Mouse (Mus musculus) MEL (cell line): Measurements from ENCODE around the gene Phlda3. TPM values are rescaled to one million over a fixed set of nuclear protein-coding genes. Genes with fewer than 3 reads are reported as not detected.

Experiments
- DNase-seq: peaks from one replicate; pipeline ENCODE4 v3.0.0; 2011; ENCODE audit warnings: low read depth, low spot score
- H3K27ac ChIP-seq: 2 replicates; pipeline ENCODE4 v1.5.1; 2012; ENCODE audit warnings: low read depth, mild to moderate bottlenecking, control low read depth, low read length, moderate library complexity; ENCODE audit not compliant: control insufficient read depth
- H3K27me3 ChIP-seq, 2 experiments: fragments of 150-350 bp in 1 of 2; sonication (generic) in 1 of 2; 2 replicates each; pipeline ENCODE4 v1.6.1; 2012; ENCODE audit warnings: low read length in 2 of 2, mild to moderate bottlenecking in 2 of 2, improper control_type of control experiment in 1 of 2, moderate library complexity in 1 of 2; ENCODE audit not compliant: insufficient read depth in 2 of 2, control insufficient read depth in 1 of 2
- H3K36me3 ChIP-seq, 2 experiments: 2 replicates each; pipeline ENCODE4 v1.6.1; 2012 to 2014; ENCODE audit warnings: low read length in 2 of 2, improper control_type of control experiment in 1 of 2, inconsistent platforms in 1 of 2, mild to moderate bottlenecking in 1 of 2; ENCODE audit not compliant: insufficient read depth in 2 of 2, control insufficient read depth in 1 of 2
- H3K4me1 ChIP-seq, 2 experiments: fragments of 150-350 bp in 1 of 2; sonication (generic) in 1 of 2; 2 replicates each; pipeline ENCODE4 v1.6.1; 2012; ENCODE audit warnings: low read length in 2 of 2, improper control_type of control experiment in 1 of 2, mild to moderate bottlenecking in 1 of 2; ENCODE audit not compliant: insufficient read depth in 2 of 2, control insufficient read depth in 1 of 2
- H3K4me3 ChIP-seq, 2 experiments: fragments of 150-350 bp in 1 of 2; sonication (generic) in 1 of 2; 2 replicates each; pipeline ENCODE4 v1.5.1; 2012; ENCODE audit warnings: low read depth in 2 of 2, low read length in 2 of 2, mild to moderate bottlenecking in 2 of 2, moderate library complexity in 2 of 2, control low read depth in 1 of 2, improper control_type of control experiment in 1 of 2; ENCODE audit not compliant: control insufficient read depth in 1 of 2, insufficient read depth in 1 of 2
- H3K79me2 ChIP-seq: 2 replicates; pipeline ENCODE4 v1.6.1; 2012; ENCODE audit warnings: mild to moderate bottlenecking, low read length, moderate library complexity; ENCODE audit not compliant: control insufficient read depth, poor library complexity, insufficient read depth
- H3K9ac ChIP-seq: 2 replicates; pipeline ENCODE4 v1.6.1; 2012; ENCODE audit warnings: low read depth, mild to moderate bottlenecking, control low read depth, low read length, moderate library complexity; ENCODE audit not compliant: control insufficient read depth, poor library complexity, severe bottlenecking
- H3K9me3 ChIP-seq: fragments of 150-350 bp; sonication (generic); replicated peaks from 2 replicates; pipeline ENCODE4 v1.6.1; 2012; ENCODE audit warnings: mild to moderate bottlenecking, low read length, improper control_type of control experiment, moderate library complexity; ENCODE audit not compliant: insufficient read depth
- BHLHE40 ChIP-seq: IDR thresholded peaks from 2 replicates; pipeline ENCODE4 v1.6.1; 2012; ENCODE audit warnings: low read depth, mild to moderate bottlenecking, inconsistent platforms, low read length, improper control_type of control experiment, borderline replicate concordance
- CHD1 ChIP-seq: IDR thresholded peaks from 2 replicates; pipeline ENCODE4 v1.6.1; 2012; ENCODE audit warnings: low read depth, mild to moderate bottlenecking, inconsistent platforms, low read length, improper control_type of control experiment
- GABPA ChIP-seq: IDR thresholded peaks from 2 replicates; pipeline ENCODE4 v1.6.1; 2012; ENCODE audit warnings: low read depth, mild to moderate bottlenecking, inconsistent platforms, low read length, improper control_type of control experiment, moderate library complexity
- GATA1 ChIP-seq: IDR thresholded peaks from 2 replicates; pipeline ENCODE4 v1.6.1; 2011; ENCODE audit warnings: low read depth, low read length, improper control_type of control experiment
- KAT2A ChIP-seq: conservative IDR thresholded peaks from 2 replicates; pipeline ENCODE4 v1.6.1; 2012; ENCODE audit warnings: low read depth, low read length, improper control_type of control experiment, inconsistent platforms
- MAFK ChIP-seq: IDR thresholded peaks from 2 replicates; pipeline ENCODE4 v1.6.1; 2011; ENCODE audit warnings: low read depth, mild to moderate bottlenecking, low read length, improper control_type of control experiment, borderline replicate concordance
- MEF2A ChIP-seq: IDR thresholded peaks from 2 replicates; pipeline ENCODE4 v1.6.1; 2014; ENCODE audit warnings: low read depth, mild to moderate bottlenecking, inconsistent platforms, low read length, improper control_type of control experiment; ENCODE audit not compliant: poor library complexity, insufficient replicate concordance, severe bottlenecking; ENCODE audit errors: extremely low read depth
- MXI1 ChIP-seq: IDR thresholded peaks from 2 replicates; pipeline ENCODE4 v1.6.1; 2011; ENCODE audit warnings: mild to moderate bottlenecking, low read depth, low read length, improper control_type of control experiment
- NRF1 ChIP-seq: IDR thresholded peaks from 2 replicates; pipeline ENCODE4 v1.6.1; 2014; ENCODE audit warnings: low read depth, mild to moderate bottlenecking, inconsistent platforms, low read length, improper control_type of control experiment, moderate library complexity; ENCODE audit not compliant: poor library complexity, insufficient read depth, severe bottlenecking
- POLR2A ChIP-seq, 2 experiments: IDR thresholded peaks; 2 replicates each; pipeline ENCODE4 v1.6.1; 2011 to 2012; ENCODE audit warnings: low read length in 2 of 2, mild to moderate bottlenecking in 2 of 2, control low read depth in 1 of 2, improper control_type of control experiment in 1 of 2, low read depth in 1 of 2, moderate library complexity in 1 of 2; ENCODE audit not compliant: control insufficient read depth in 1 of 2, insufficient read depth in 1 of 2, poor library complexity in 1 of 2
- POLR2AphosphoS5 ChIP-seq: IDR thresholded peaks from 2 replicates; pipeline ENCODE4 v1.6.1; 2012; ENCODE audit warnings: low read depth, borderline replicate concordance, mild to moderate bottlenecking, inconsistent platforms, low read length, moderate library complexity, mixed read lengths
- SMC3 ChIP-seq: IDR thresholded peaks from 2 replicates; pipeline ENCODE4 v1.6.1; 2011; ENCODE audit warnings: low read depth, low read length, improper control_type of control experiment
- UBTF ChIP-seq: IDR thresholded peaks from 2 replicates; pipeline ENCODE4 v1.6.1; 2012; ENCODE audit warnings: low read depth, mild to moderate bottlenecking, inconsistent platforms, low read length, improper control_type of control experiment, moderate library complexity, borderline replicate concordance; ENCODE audit not compliant: insufficient read depth
- USF2 ChIP-seq, 2 experiments: IDR thresholded peaks; 2 replicates each; pipeline ENCODE4 v1.6.1; 2011 to 2012; ENCODE audit warnings: improper control_type of control experiment in 2 of 2, low read length in 2 of 2, borderline replicate concordance in 1 of 2, inconsistent platforms in 1 of 2, low read depth in 1 of 2, mild to moderate bottlenecking in 1 of 2; ENCODE audit not compliant: insufficient read depth in 1 of 2
- ZC3H11A ChIP-seq: IDR thresholded peaks from 2 replicates; pipeline ENCODE4 v1.6.1; 2012; ENCODE audit warnings: low read depth, mild to moderate bottlenecking, inconsistent platforms, low read length, improper control_type of control experiment
- ZKSCAN1 ChIP-seq: IDR thresholded peaks from 2 replicates; pipeline ENCODE4 v1.6.1; 2012; ENCODE audit warnings: low read depth, mild to moderate bottlenecking, inconsistent platforms, low read length, improper control_type of control experiment, moderate library complexity
- ZMIZ1 ChIP-seq: IDR thresholded peaks from 2 replicates; pipeline ENCODE4 v1.6.1; 2012; ENCODE audit warnings: low read depth, mild to moderate bottlenecking, inconsistent platforms, low read length, improper control_type of control experiment, moderate library complexity
- ZNF384 ChIP-seq: IDR thresholded peaks from 2 replicates; pipeline ENCODE4 v1.6.1; 2012; ENCODE audit warnings: low read depth, mild to moderate bottlenecking, inconsistent platforms, low read length, improper control_type of control experiment
- polyA plus RNA-seq, 2 experiments: library from polyadenylated mRNA; stranded (reverse) in 1 of 2; unstranded in 1 of 2; fragments of >175 nt in 1 of 2; fragments of >200 nt in 1 of 2; gene quantifications; 2 replicates each; pipeline versions ENCODE4 v1.2.1 to v1.2.4; 2012; ENCODE audit warnings: low replicate concordance in 2 of 2, low read depth in 1 of 2; ENCODE audit not compliant: insufficient read length in 2 of 2, insufficient read depth in 1 of 2, missing spikeins in 1 of 2
- total RNA-seq: library from RNA; depleted of rRNA; stranded (reverse); fragments of 300-350 nt; gene quantifications from 2 replicates; pipeline ENCODE4 v1.2.3, GENCODE M21; 2012

Gene Phlda3
- total and polyA plus RNA-seq, 3 experiments, result 7.7 to 20.0 TPM; not detected in 1

GRCm38 (mm10) chr1:135728631-135729366, 37.1 kb upstream of the Phlda3 start (continued):
- peak; percentile 42; the same call in 1 of the 2 replicates for TF ChIP-seq GATA1
- no peak for TF ChIP-seq USF2 (IDR thresholded peaks at IDR 0.05; ENCODE audit: borderline replicate concordance in 1 of 2, insufficient read depth in 1 of 2, low read depth in 1 of 2, low read length in 2 of 2)
- no peak for TF ChIP-seq MEF2A
- TF ChIP-seq POLR2AphosphoS5, result no peak
- no peak for TF ChIP-seq KAT2A
- TF ChIP-seq MXI1, result 0 out of 2 replicates have a peak, but pooled peaks have one; percentile 70
- TF ChIP-seq NRF1, result peak; percentile 33; the same call in 1 of the 2 replicates
- TF ChIP-seq UBTF, result no peak
- peak; percentile 34; the same call in 1 of the 2 replicates for TF ChIP-seq BHLHE40
- TF ChIP-seq GABPA, result no peak
- TF ChIP-seq MAFK, result no peak
- no peak for TF ChIP-seq ZNF384
- TF ChIP-seq POLR2A (IDR thresholded peaks at IDR 0.05; ENCODE audit: control insufficient read depth in 1 of 2, insufficient read depth in 1 of 2, low read depth in 1 of 2, low read length in 2 of 2, poor library complexity in 1 of 2), result peak; percentile 75 to 85
- no peak for TF ChIP-seq SMC3
- TF ChIP-seq ZMIZ1, result peak; percentile 76
- no peak for TF ChIP-seq ZC3H11A
- no peak for TF ChIP-seq ZKSCAN1

GRCm38 (mm10) chr1:135729367-135729713, 36.6 kb upstream of the Phlda3 start:
- Histone ChIP-seq H3K27ac (peak overlapping the region; percentile 60), H3K9ac (peak overlapping the region; percentile 88), H3K4me1 (peaks cover 2 to 22% of the 10 kb centered on the region in 2 experiments; a peak in 3 of 4 replicates), H3K9me3 (no peaks in the 10 kb centered on the region), H3K27me3 (no peaks in the 10 kb centered on the region), H3K36me3 (peaks cover 0 to 9% of the 10 kb centered on the region in 2 experiments; a peak in 2 of 4 replicates), H3K4me3 (peak overlapping the region; percentile 79 to 85), H3K79me2 (peaks cover 1% of the 10 kb centered on the region; the same call in 1 of the 2 replicates)
- TF ChIP-seq MAFK, result no peak
- TF ChIP-seq UBTF, result no peak
- no peak for TF ChIP-seq NRF1
- no peak for TF ChIP-seq CHD1
- no peak for TF ChIP-seq MXI1
- DNase-seq, result no peak
